Mouse (Mus musculus): ENCODE data around the gene Pqbp1. TPM values are rescaled to one million over a fixed set of nuclear protein-coding genes. Genes with fewer than 3 reads are reported as not detected.
A peak's percentile ranks its signal among the peaks of the same experiment; 100 is the strongest.
"Not testable (repeated sequence)": the region's sequence is repeated elsewhere in the genome, so short reads cannot be mapped to it uniquely, and the experiment has no call there.

Gene Pqbp1
- polyA plus RNA-seq, 1 experiment from 2014 or later: 210 TPM

GRCm38 (mm10) chrX:7919601-7920383, 20.7 kb upstream of the Pqbp1 start, which contains the start of gene Pcsk1n:
Gene Pcsk1n, plus strand, starts transcription at chrX:7919822.
- no peaks in the 10 kb centered on the region for H3K9me3 ChIP-seq
- H3K36me3 ChIP-seq: peaks cover 8% of the 10 kb centered on the region
- 19% methylated on average over 34 of the region's 40 CpGs for WGBS
- H3K9ac ChIP-seq: peak within 1 kb of the TSS; percentile 80
- H3K4me3 ChIP-seq: peak within 1 kb of the TSS; percentile 53
- peak within 1 kb of the TSS; percentile 87 for H3K27ac ChIP-seq (replicated peaks)
- H3K27me3 ChIP-seq: peaks cover 14% of the 10 kb centered on the region
- H3K4me1 ChIP-seq (replicated peaks): peaks cover 14% of the 10 kb centered on the region
- ATAC-seq (ENCODE audit: low read depth): peak; percentile 91
- peak within 1 kb of the TSS; percentile 72 for H3K4me2 ChIP-seq

DNA sequence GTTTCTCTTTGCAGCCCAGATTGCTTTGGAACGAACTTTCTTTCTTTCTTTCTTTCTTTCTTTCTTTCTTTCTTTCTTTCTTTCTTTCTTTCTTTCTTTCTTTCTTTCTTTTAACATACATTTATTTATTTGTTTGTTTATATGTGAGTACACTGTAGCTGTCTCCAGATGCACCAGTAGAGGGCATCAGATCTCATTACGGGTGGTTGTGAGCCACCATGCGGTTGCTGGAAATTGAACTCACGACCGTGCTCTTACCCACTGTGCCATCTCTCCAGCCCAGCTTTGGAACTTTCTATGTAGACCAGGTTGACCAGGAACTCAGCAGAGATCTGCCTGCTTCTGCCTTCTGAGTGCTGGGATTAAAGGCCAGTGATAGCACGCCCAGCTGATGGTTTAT, 18.9 kb upstream of the Pqbp1 start:
- not testable (repeated sequence) for ATAC-seq (ENCODE audit: low read depth); H3K4me1 ChIP-seq (replicated peaks); H3K9ac ChIP-seq; H3K27me3 ChIP-seq; H3K9me3 ChIP-seq; H3K4me3 ChIP-seq; H3K36me3 ChIP-seq; H3K4me2 ChIP-seq; H3K27ac ChIP-seq (replicated peaks)
- 72% methylated on average over 6 of the region's 6 CpGs for WGBS

- H3K4me3 ChIP-seq; H3K36me3 ChIP-seq; ATAC-seq (ENCODE audit: low read depth); H3K27me3 ChIP-seq; H3K27ac ChIP-seq (replicated peaks); H3K9me3 ChIP-seq; H3K4me2 ChIP-seq; H3K9ac ChIP-seq; H3K4me1 ChIP-seq (replicated peaks): not testable (repeated sequence)
- 32% methylated on average over 3 of the region's 3 CpGs for WGBS
These were observed 16.6 kb upstream of the Pqbp1 start for GRCm38 (mm10) chrX:7915669-7916068.

DNA sequence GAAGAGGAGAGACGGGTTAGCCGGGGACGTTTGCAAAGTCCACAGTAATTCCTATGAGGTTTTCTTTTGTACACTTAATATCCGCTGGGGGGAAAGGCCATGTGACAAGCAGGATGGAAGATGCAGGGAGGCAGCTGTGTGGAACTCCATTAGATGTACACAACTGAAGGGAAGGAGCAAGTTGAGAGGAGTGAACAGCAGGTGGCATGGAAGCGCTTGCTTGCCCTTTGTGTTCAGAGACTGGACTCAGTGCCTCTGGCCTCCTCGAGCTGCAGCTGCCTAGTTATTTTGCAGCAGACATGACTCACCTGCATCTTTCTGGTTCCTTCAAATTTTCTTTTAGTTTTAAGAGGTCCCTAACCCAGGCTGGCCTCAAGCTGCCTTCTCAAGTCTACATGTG, 11.4 kb upstream of the Pqbp1 start:
- no peaks in the 10 kb centered on the region for H3K27me3 ChIP-seq
- H3K9ac ChIP-seq: no peak overlapping the region
- H3K9me3 ChIP-seq: no peaks in the 10 kb centered on the region
- no peak overlapping the region for H3K27ac ChIP-seq (replicated peaks)
- H3K4me1 ChIP-seq (replicated peaks): no peaks in the 10 kb centered on the region
- WGBS: 53% methylated on average over 6 of the region's 6 CpGs
- H3K36me3 ChIP-seq: peaks cover 15% of the 10 kb centered on the region
- no peak overlapping the region for H3K4me3 ChIP-seq
- ATAC-seq (ENCODE audit: low read depth): no peak
- no peak overlapping the region for H3K4me2 ChIP-seq

GRCm38 (mm10) chrX:7909242-7909641, 10.2 kb upstream of the Pqbp1 start, which contains the start of gene Gm10490:
Gene Gm10490, plus strand, starts transcription at chrX:7909542.
- H3K4me2 ChIP-seq; H3K4me1 ChIP-seq (replicated peaks); H3K9me3 ChIP-seq; ATAC-seq (ENCODE audit: low read depth); H3K9ac ChIP-seq; H3K4me3 ChIP-seq; H3K27me3 ChIP-seq; H3K27ac ChIP-seq (replicated peaks): not testable (repeated sequence)
- 90% methylated on average over 4 of the region's 4 CpGs for WGBS
- H3K36me3 ChIP-seq: peaks cover 18% of the 10 kb centered on the region

DNA sequence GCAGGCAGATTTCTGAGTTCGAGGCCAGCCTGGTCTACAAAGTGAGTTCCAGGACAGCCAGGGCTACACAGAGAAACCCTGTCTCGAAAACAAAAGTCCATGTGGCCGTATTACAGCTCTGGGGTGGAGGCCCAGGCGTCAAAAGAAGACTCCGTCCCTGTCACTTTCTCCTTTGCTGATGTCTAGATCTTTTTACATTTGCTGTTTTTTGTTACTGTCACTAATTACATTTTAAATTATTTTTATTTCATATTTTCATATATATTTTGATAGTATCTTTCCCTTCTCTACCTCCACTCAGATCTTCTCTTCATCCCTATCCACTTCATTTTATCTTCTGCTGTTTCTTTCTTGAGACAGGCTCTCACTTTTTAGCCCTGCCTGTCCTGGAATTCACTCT, 8.7 kb upstream of the Pqbp1 start, which contains the start of gene Gm10491:
Gm10491 (minus strand) TSS at position 101 of the 400 bp plus-strand sequence.
- H3K4me3 ChIP-seq: no peak within 1 kb of the TSS
- 89% methylated on average over 5 of the region's 5 CpGs for WGBS
- H3K27me3 ChIP-seq: no peaks in the 10 kb centered on the region
- no peaks in the 10 kb centered on the region for H3K9me3 ChIP-seq
- no peaks in the 10 kb centered on the region for H3K4me1 ChIP-seq (replicated peaks)
- no peak within 1 kb of the TSS for H3K9ac ChIP-seq
- ATAC-seq (ENCODE audit: low read depth): no peak
- H3K36me3 ChIP-seq: peaks cover 18% of the 10 kb centered on the region
- H3K27ac ChIP-seq (replicated peaks): no peak within 1 kb of the TSS
- H3K4me2 ChIP-seq: no peak within 1 kb of the TSS

DNA sequence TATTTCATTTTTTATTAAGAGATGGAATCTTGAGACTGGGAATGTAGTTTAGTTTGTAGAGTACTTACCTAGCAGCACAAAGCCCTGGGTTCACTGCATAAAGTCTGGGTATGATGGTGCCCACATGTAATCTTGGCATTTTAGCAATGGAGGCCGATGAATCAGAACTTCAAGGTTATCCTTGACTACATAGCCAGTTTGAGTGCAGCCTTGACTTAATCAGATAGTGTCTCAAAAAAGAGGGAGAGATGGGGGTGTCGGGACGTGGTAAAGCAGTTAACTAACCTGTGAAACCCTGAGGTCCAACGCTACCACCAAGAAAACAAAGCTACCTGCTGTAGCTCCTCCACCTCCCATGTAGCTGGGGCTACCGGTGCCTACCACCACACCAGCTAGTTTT, 5.4 kb upstream of the Pqbp1 start:
- H3K36me3 ChIP-seq: peaks cover 18% of the 10 kb centered on the region
- no peak overlapping the region for H3K27ac ChIP-seq (replicated peaks)
- no peak overlapping the region for H3K4me3 ChIP-seq
- no peak overlapping the region for H3K9ac ChIP-seq
- H3K9me3 ChIP-seq: no peaks in the 10 kb centered on the region
- H3K27me3 ChIP-seq: no peaks in the 10 kb centered on the region
- ATAC-seq (ENCODE audit: low read depth): no peak
- H3K4me1 ChIP-seq (replicated peaks): peaks cover 7% of the 10 kb centered on the region; the same call in 1 of the 2 replicates
- 97% methylated on average over 5 of the region's 5 CpGs for WGBS
- H3K4me2 ChIP-seq: no peak overlapping the region

- Histone ChIP-seq H3K27ac (replicated peaks) (peak overlapping the region; percentile 89; the same call in 1 of the 2 replicates), H3K36me3 (peaks cover 27% of the 10 kb centered on the region), H3K27me3 (no peaks in the 10 kb centered on the region), H3K4me2 (peak overlapping the region; percentile 60), H3K9ac (peak overlapping the region; percentile 67), H3K4me3 (peak overlapping the region; percentile 52), H3K4me1 (replicated peaks) (peaks cover 16% of the 10 kb centered on the region), H3K9me3 (no peaks in the 10 kb centered on the region)
- ATAC-seq (ENCODE audit: low read depth): no peak
- WGBS: 34% methylated on average over 13 of the region's 13 CpGs
These were observed 858 bp downstream of the Pqbp1 start for GRCm38 (mm10) chrX:7898211-7898610.

- Histone ChIP-seq H3K4me2 (peak within 1 kb of the TSS; percentile 65), H3K4me3 (peak within 1 kb of the TSS; percentile 56), H3K27me3 (no peaks in the 10 kb centered on the region), H3K36me3 (peaks cover 11% of the 10 kb centered on the region; the same call in 1 of the 2 replicates), H3K9ac (peak within 1 kb of the TSS; percentile 67), H3K9me3 (no peaks in the 10 kb centered on the region), H3K27ac (replicated peaks) (peak within 1 kb of the TSS; percentile 84), H3K4me1 (replicated peaks) (peaks cover 23% of the 10 kb centered on the region)
- ATAC-seq (ENCODE audit: low read depth): peak; percentile 88
- 15% methylated on average over 49 of the region's 49 CpGs for WGBS
These were observed 15.1 kb downstream of the Pqbp1 start, which contains the start of gene Slc35a2 for GRCm38 (mm10) chrX:7883841-7884567. Gene Slc35a2, plus strand, starts transcription at chrX:7884028.

DNA sequence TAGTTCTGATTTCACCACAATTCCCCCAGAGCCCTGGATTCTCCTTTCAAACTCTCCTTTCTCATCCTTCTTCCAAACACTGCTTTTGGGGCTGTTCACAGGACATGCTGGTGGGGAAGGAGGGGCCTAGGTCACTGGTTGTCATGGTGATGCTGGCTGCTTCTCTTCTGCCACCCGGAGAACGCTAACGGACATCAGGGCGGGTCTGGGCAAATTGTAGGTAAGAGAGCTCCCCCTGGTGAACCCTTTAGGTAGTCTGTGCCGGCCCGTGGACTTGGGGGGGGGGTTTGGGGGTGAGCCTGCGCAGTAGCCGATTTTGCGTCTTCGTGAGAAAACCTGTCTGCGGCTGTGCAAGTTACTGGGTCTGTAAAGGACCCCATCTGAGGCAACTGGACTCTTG, 19.2 kb downstream of the Pqbp1 start:
- H3K27me3 ChIP-seq: no peaks in the 10 kb centered on the region
- peaks cover 24% of the 10 kb centered on the region for H3K4me1 ChIP-seq (replicated peaks)
- peak; percentile 21; the same call in 1 of the 2 replicates for ATAC-seq (ENCODE audit: low read depth)
- H3K9ac ChIP-seq: 0 out of 2 replicates have a peak overlapping the region, but pooled peaks have one; percentile 31
- H3K4me2 ChIP-seq: peak overlapping the region; percentile 82
- H3K9me3 ChIP-seq: no peaks in the 10 kb centered on the region
- no peak overlapping the region for H3K27ac ChIP-seq (replicated peaks)
- H3K36me3 ChIP-seq: no peaks in the 10 kb centered on the region
- H3K4me3 ChIP-seq: peak overlapping the region; percentile 53
- 10% methylated on average over 11 of the region's 11 CpGs for WGBS

DNA sequence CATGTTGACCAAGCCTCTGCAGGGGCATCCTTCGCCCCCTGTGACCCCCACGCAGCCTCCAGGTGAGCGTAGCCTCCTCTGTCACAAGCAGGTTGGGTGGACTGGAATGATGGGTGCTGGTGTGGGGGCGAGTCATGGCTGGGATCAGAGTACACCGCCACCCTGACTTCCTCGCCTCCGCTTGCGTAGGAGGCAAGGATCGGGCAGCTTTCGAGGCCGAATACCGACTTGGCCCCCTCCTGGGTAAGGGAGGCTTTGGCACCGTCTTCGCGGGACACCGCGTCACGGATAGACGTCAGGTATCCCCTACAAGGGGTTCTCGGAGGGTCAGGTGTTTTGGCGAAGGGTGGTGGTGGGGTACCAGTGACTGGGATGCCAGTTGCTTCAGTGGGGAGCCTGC, 20.6 kb downstream of the Pqbp1 start:
- Histone ChIP-seq H3K4me3 (peak overlapping the region; percentile 53), H3K27ac (replicated peaks) (peak overlapping the region; percentile 62), H3K9ac (peak overlapping the region; percentile 74), H3K4me2 (peak overlapping the region; percentile 82), H3K9me3 (no peaks in the 10 kb centered on the region), H3K4me1 (replicated peaks) (peaks cover 22% of the 10 kb centered on the region), H3K36me3 (peaks cover 10% of the 10 kb centered on the region), H3K27me3 (no peaks in the 10 kb centered on the region)
- WGBS: 23% methylated on average over 18 of the region's 21 CpGs
- peak; percentile 59 for ATAC-seq (ENCODE audit: low read depth)

GRCm38 (mm10) chrX:7878007-7878419, 21.1 kb downstream of the Pqbp1 start, which contains the start of gene Pim2:
Gene Pim2, plus strand, starts transcription at chrX:7878262.
- peak; percentile 94 for ATAC-seq (ENCODE audit: low read depth)
- 18% methylated on average over 37 of the region's 38 CpGs for WGBS
- peak within 1 kb of the TSS; percentile 68 for H3K27ac ChIP-seq (replicated peaks)
- peak within 1 kb of the TSS; percentile 74 for H3K9ac ChIP-seq
- H3K4me2 ChIP-seq: peak within 1 kb of the TSS; percentile 82
- H3K9me3 ChIP-seq: no peaks in the 10 kb centered on the region
- H3K27me3 ChIP-seq: no peaks in the 10 kb centered on the region
- H3K36me3 ChIP-seq: peaks cover 15% of the 10 kb centered on the region
- H3K4me1 ChIP-seq (replicated peaks): peaks cover 22% of the 10 kb centered on the region
- peak within 1 kb of the TSS; percentile 53 for H3K4me3 ChIP-seq

Data from neural tube, embryonic 13.5 days (tissue).